ENCODE assay signal across 8 mouse cellular contexts in the genomic region with DNA sequence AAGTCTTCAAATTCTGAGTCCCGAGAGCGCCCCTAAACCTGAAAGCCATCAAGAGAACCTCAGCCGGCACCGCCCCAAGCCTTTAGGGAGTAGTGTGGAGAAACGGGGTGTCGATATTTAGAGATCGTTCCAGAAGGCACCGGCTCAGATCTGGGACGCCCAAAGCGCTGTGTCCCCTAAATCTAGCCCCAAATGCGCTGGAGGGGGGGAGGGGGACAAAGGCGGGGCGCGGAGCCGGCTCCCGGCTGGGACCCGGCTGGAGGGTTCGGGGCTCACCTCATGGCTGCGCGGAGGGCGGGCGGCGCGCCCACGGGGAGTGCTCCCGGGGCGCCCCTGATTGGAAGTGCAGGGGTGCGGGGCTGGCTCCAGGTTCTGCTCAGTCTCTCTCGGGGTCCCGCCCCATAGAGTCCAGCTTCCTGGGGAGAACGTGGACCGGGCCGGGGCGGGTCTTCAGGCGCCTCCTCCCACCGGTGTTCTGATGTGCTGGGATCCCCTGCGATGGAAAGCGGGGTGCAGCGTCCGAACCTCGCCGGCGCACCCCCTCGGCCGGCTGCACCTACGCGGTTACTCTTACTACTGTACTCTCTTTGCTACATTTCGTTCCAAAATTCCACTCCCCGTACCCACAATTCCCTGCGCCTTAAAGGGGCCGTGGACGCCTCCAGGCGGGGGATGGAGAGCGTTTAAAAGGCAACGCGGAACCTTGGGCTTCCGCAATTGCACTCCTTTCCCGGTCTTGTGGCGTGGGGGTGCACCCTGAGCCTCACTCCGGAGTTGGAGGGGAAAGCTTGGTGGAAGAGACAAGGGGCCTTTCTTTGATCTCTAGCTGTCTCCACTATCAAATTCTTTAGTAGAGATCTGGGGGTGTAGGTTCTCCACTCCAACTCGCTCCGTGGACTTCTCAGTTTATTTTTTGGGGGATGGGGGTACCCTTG. TPM values are rescaled to one million over a fixed set of nuclear protein-coding genes. Genes with fewer than 3 reads are reported as not detected.
DNase-seq lines count a peak whose midpoint lies in the region; ATAC-seq and TF ChIP-seq lines count a peak whose summit lies in the region.

A gene (minus strand): TSS at position 580 of the 935 bp plus-strand sequence.

- peak within 1 kb of the TSS; percentile 77 for H3K4me3 ChIP-seq in G1E (ENCODE audit: low read depth, low read length)
- peak within 1 kb of the TSS; percentile 98 for H3K4me3 ChIP-seq in forebrain, embryonic 15.5 days
- peak within 1 kb of the TSS; percentile 89 for H3K4me3 ChIP-seq in neural tube, embryonic 14.5 days (ENCODE audit: low read depth, low read length)

- peak within 1 kb of the TSS; percentile 92 for H3K4me2 ChIP-seq in forebrain, embryonic 15.5 days (replicated peaks)
- H3K4me2 ChIP-seq in neural tube, embryonic 14.5 days (ENCODE audit: low read depth, low read length), result peak within 1 kb of the TSS; percentile 94

- intact Hi-C loops in heart, postnatal 14 days (cut with DNase I), result no loop called here

- peaks cover 28% of the 10 kb centered on the region for H3K36me3 ChIP-seq in G1E (replicated peaks)
- H3K36me3 ChIP-seq in forebrain, embryonic 15.5 days, result no peaks in the 10 kb centered on the region
- H3K36me3 ChIP-seq in neural tube, embryonic 14.5 days (ENCODE audit: control insufficient read depth, insufficient read depth, low read length), result no peaks in the 10 kb centered on the region

- peak within 1 kb of the TSS; percentile 91 for H3K9ac ChIP-seq in forebrain, embryonic 15.5 days (replicated peaks)
- H3K9ac ChIP-seq in neural tube, embryonic 14.5 days (replicated peaks; ENCODE audit: low read depth, low read length), result peak within 1 kb of the TSS; percentile 83

- H3K9me3 ChIP-seq in G1E (replicated peaks), result no peaks in the 10 kb centered on the region
- no peaks in the 10 kb centered on the region for H3K9me3 ChIP-seq in forebrain, embryonic 15.5 days
- H3K9me3 ChIP-seq in neural tube, embryonic 14.5 days (ENCODE audit: control insufficient read depth, low read length), result no peaks in the 10 kb centered on the region

- no peak for TF ChIP-seq CTCF in G1E (IDR thresholded peaks at IDR 0.05; ENCODE audit: low read depth, low read length)

- peak; percentile 69 for DNase-seq in G1E (ENCODE audit: low spot score)
- peak; percentile 79 for DNase-seq in cerebellum, adult 11-12 months
- DNase-seq in heart, postnatal 14 days, result peak; percentile 81 to 87
- DNase-seq in layer of hippocampus, adult 11-12 months (ENCODE audit: low spot score), result peak; percentile 80
- peak; percentile 91 for DNase-seq in lung, adult 18-20 months
- peak; percentile 89 for DNase-seq in testis, postnatal 10 days (ENCODE audit: low spot score)

- peaks cover 49% of the 10 kb centered on the region for H3K4me1 ChIP-seq in G1E (ENCODE audit: insufficient read depth, low read depth, low read length)
- H3K4me1 ChIP-seq in forebrain, embryonic 15.5 days, result peaks cover 29% of the 10 kb centered on the region
- peaks cover 19% of the 10 kb centered on the region for H3K4me1 ChIP-seq in neural tube, embryonic 14.5 days (ENCODE audit: control insufficient read depth, insufficient read depth, low read length)

- WGBS in forebrain, embryonic 15.5 days, result under 1% methylated on average over 61 of the region's 62 CpGs
- WGBS in neural tube, embryonic 14.5 days, result 0% methylated on average over 61 of the region's 62 CpGs

- peak within 1 kb of the TSS; percentile 91 for H3K27ac ChIP-seq in forebrain, embryonic 15.5 days (replicated peaks)
- H3K27ac ChIP-seq in neural tube, embryonic 14.5 days (ENCODE audit: low read depth, low read length), result peak within 1 kb of the TSS; percentile 78

- H3K27me3 ChIP-seq in G1E (ENCODE audit: insufficient read depth, low read length), result no peaks in the 10 kb centered on the region
- no peaks in the 10 kb centered on the region for H3K27me3 ChIP-seq in forebrain, embryonic 15.5 days
- no peaks in the 10 kb centered on the region for H3K27me3 ChIP-seq in neural tube, embryonic 14.5 days (ENCODE audit: control insufficient read depth, insufficient read depth, low read length)

- ATAC-seq in G1E (ENCODE audit: extremely low read depth, insufficient number of reproducible peaks, low FRiP score, poor library complexity, severe bottlenecking), result peak; percentile 17
- peak; percentile 88 for ATAC-seq in forebrain, embryonic 15.5 days (replicated peaks)
- peak; percentile 79 for ATAC-seq in neural tube, embryonic 14.5 days (ENCODE audit: low read depth)

RNA-seq across cellular contexts. Expression of the gene that starts here (rescaled TPM):
- 146 and 171 TPM in 2 replicates for total RNA-seq in G1E (2014; fragmentation: Nextera tagmentation)
- total RNA-seq in G1E (2017), result 239 and 292 TPM in 2 replicates
- polyA plus RNA-seq in G1E (2012), result 560 and 712 TPM in 2 replicates
- polyA plus RNA-seq in forebrain, embryonic 15.5 days (2015; fragmentation: Nextera tagmentation; extraction: Ambion mirVana), result 37.6 and 39.5 TPM in 2 replicates
- 10 to 100 TPM; 55.7 to 59.1 TPM for total RNA-seq in heart, postnatal 14 days (2021)
- 17.4 and 40.9 TPM in 2 replicates for polyA plus RNA-seq in neural tube, embryonic 14.5 days (2014; fragmentation: Nextera tagmentation; extraction: Ambion mirVana)

Comparison
In these comparisons a context has a peak if more than half of its experiments do, and no peak if none do; other contexts are left out.
1. Peak in every context shown above with its lines: DNase-seq, ATAC-seq, H3K4me3 ChIP-seq and H3K27ac ChIP-seq.
2. RNA of the gene that starts here (polyA plus RNA-seq): 560 to 712 TPM in G1E; 37.6 to 39.5 TPM in forebrain, embryonic 15.5 days and 17.4 to 40.9 TPM in neural tube, embryonic 14.5 days; every median in the first group is over 10 times any median in the second.
3. ATAC-seq: peak in every context shown above with its lines; median percentile 88 in forebrain, embryonic 15.5 days; 79 in neural tube, embryonic 14.5 days; 17 in G1E.